ENCODE assay signal across 26 mouse cellular contexts in the genomic region with DNA sequence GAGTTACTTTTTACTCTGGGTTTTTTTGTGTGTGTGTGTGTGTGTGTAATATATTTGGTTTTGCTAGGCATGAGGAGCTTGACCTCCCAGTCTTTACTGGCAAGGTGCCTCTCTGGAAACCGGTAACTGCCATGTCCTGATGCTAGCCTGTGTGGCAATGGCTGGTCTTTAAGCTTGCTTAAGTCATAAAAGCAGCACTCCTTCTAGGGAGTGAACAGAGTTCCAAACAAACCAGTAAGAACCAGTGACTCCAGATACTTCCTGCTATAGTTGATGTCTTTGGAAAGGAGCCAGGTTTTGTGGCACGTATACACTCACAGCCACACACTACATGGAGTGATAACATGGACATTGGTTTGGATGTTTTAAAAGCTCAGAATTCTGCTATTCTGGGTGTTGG. TPM values are rescaled to one million over a fixed set of nuclear protein-coding genes. Genes with fewer than 3 reads are reported as not detected.
A peak's percentile ranks its signal among the peaks of the same experiment; 100 is the strongest.
DNase-seq lines count a peak whose midpoint lies in the region; ATAC-seq lines count a peak whose summit lies in the region.
"Had no signal": no experiment of that assay in that cellular context is flagged by ENCODE, and none has a peak within 500 bp of the region (broad histone marks: within the 10 kb centered on the region; RNA-seq: fewer than 3 reads in every experiment).

No protein-coding gene starts in this region.

- no peaks in the 10 kb centered on the region for H3K9me3 ChIP-seq in liver, embryonic 15.5 days (replicated peaks)
- no peaks in the 10 kb centered on the region for H3K9me3 ChIP-seq in liver, embryonic 12.5 days (replicated peaks)
- H3K9me3 ChIP-seq: embryonic facial prominence, embryonic 13.5 days; heart, embryonic 13.5 days; hindbrain, embryonic 12.5 days; limb, embryonic 12.5 days; neural tube, embryonic 15.5 days; stomach, embryonic 15.5 days had no signal

- peak; percentile 54 for DNase-seq in adipocyte (ENCODE audit: low spot score)
- peak; percentile 36 for DNase-seq in naive thymus-derived CD4-positive, alpha-beta T cell, adult 2 months (ENCODE audit: low read depth)
- no peak for DNase-seq in cerebellum, postnatal 25 days
- no peak for DNase-seq in kidney, adult 11 months
- DNase-seq in cerebellum, adult 11 months = no peak
- DNase-seq: B cell, adult 2 months; cerebellum, adult 11-12 months; cerebellum, postnatal 10 days; kidney, postnatal 25 days; right cerebral cortex, adult 18-20 months; right cerebral cortex, postnatal 4 days; thymus, adult 2 months; thymus, postnatal 4 days had no signal

- H3K4me3 ChIP-seq in liver, embryonic 15.5 days (replicated peaks) = no peak overlapping the region
- no peak overlapping the region for H3K4me3 ChIP-seq in liver, embryonic 12.5 days
- H3K4me3 ChIP-seq: embryonic facial prominence, embryonic 13.5 days; erythroblast, embryonic 14.5 days; heart, embryonic 13.5 days; hindbrain, embryonic 12.5 days; limb, embryonic 12.5 days; neural tube, embryonic 15.5 days; stomach, embryonic 15.5 days had no signal

- H3K4me1 ChIP-seq in liver, embryonic 15.5 days (replicated peaks) = peaks cover 50% of the 10 kb centered on the region
- H3K4me1 ChIP-seq in liver, embryonic 12.5 days = peaks cover 47% of the 10 kb centered on the region

- no peaks in the 10 kb centered on the region for H3K27me3 ChIP-seq in liver, embryonic 15.5 days
- H3K27me3 ChIP-seq in liver, embryonic 12.5 days (replicated peaks) = no peaks in the 10 kb centered on the region
- H3K27me3 ChIP-seq: embryonic facial prominence, embryonic 13.5 days; heart, embryonic 13.5 days; hindbrain, embryonic 12.5 days; limb, embryonic 12.5 days; neural tube, embryonic 15.5 days; stomach, embryonic 15.5 days had no signal

- no peak overlapping the region for H3K9ac ChIP-seq in liver, embryonic 15.5 days
- H3K9ac ChIP-seq in liver, embryonic 12.5 days = no peak overlapping the region
- H3K9ac ChIP-seq: embryonic facial prominence, embryonic 13.5 days; heart, embryonic 13.5 days; hindbrain, embryonic 12.5 days; limb, embryonic 12.5 days; liver, embryonic 14.5 days; neural tube, embryonic 15.5 days; stomach, embryonic 15.5 days had no signal

- 0 out of 2 replicates have a peak overlapping the region, but pooled peaks have one; percentile 8 for H3K27ac ChIP-seq in liver, embryonic 15.5 days (replicated peaks)
- no peak overlapping the region for H3K27ac ChIP-seq in liver, embryonic 12.5 days
- H3K27ac ChIP-seq: embryonic facial prominence, embryonic 13.5 days; heart, embryonic 13.5 days; hindbrain, embryonic 12.5 days; limb, embryonic 12.5 days; liver, embryonic 14.5 days; neural tube, embryonic 15.5 days; stomach, embryonic 15.5 days had no signal

- WGBS in liver, embryonic 15.5 days (ENCODE audit: insufficient replicate concordance) = 76% methylated on average over 2 of the region's 2 CpGs
- WGBS in liver, embryonic 12.5 days (ENCODE audit: insufficient replicate concordance) = 77% methylated on average over 2 of the region's 2 CpGs

- no peak overlapping the region for H3K4me2 ChIP-seq in liver, embryonic 15.5 days
- H3K4me2 ChIP-seq in liver, embryonic 12.5 days = no peak overlapping the region
- H3K4me2 ChIP-seq: embryonic facial prominence, embryonic 13.5 days; heart, embryonic 13.5 days; hindbrain, embryonic 12.5 days; limb, embryonic 12.5 days; neural tube, embryonic 15.5 days; stomach, embryonic 15.5 days had no signal

- ATAC-seq in liver, embryonic 15.5 days (ENCODE audit: insufficient read depth) = no peak
- ATAC-seq in liver, embryonic 12.5 days = no peak
- peak; percentile 12 for ATAC-seq in CD4-positive, CD25-positive, alpha-beta regulatory T cell, adult 4 months
- ATAC-seq: forebrain, embryonic 16.5 days; midbrain, embryonic 16.5 days had no signal

- peaks cover 48% of the 10 kb centered on the region for H3K36me3 ChIP-seq in liver, embryonic 15.5 days (replicated peaks)
- H3K36me3 ChIP-seq in liver, embryonic 12.5 days = peaks cover 56% of the 10 kb centered on the region
- H3K36me3 ChIP-seq: hindbrain, embryonic 12.5 days; neural tube, embryonic 15.5 days; stomach, embryonic 15.5 days had no signal

RNA-seq across cellular contexts. Expression of a gene that starts 24.2 kb away (rescaled TPM):
- 53.8 and 62.1 TPM in 2 replicates for polyA plus RNA-seq in liver, embryonic 15.5 days (2015; fragmentation: Nextera tagmentation; extraction: Ambion mirVana)
- 109 and 111 TPM in 2 replicates for polyA plus RNA-seq in liver, embryonic 12.5 days (2016; fragmentation: Nextera tagmentation; extraction: Ambion mirVana)
- 10 to 100 TPM; 29.1 to 44.1 TPM for polyA plus RNA-seq in CD4-positive, CD25-positive, alpha-beta regulatory T cell, adult 4 months (2017; shearing (Covaris generic))

Comparison
In these comparisons a context has a peak if more than half of its experiments do, and no peak if none do; other contexts are left out.
1. DNase-seq: peak in adipocyte (single experiment) and naive thymus-derived CD4-positive, alpha-beta T cell, adult 2 months (single experiment); none in cerebellum, postnatal 25 days (0 of 2), kidney, adult 11 months (single experiment) and cerebellum, adult 11 months (single experiment).